Mouse (Mus musculus): ENCODE measurements at regions not wholly inside any gene's neighbourhood (a gene's known extent, or its start where the extent isn't known, plus 50 kb on each side); places are given as distances from the start of the nearest gene placed in this dataset.

- Histone ChIP-seq H3K4me2 (no peak overlapping the region), H3K27me3 (ENCODE audit: control insufficient read depth, insufficient read depth, low read length) (no peaks in the 10 kb centered on the region), H3K27ac (ENCODE audit: low read depth, low read length) (no peak overlapping the region), H3K36me3 (ENCODE audit: control insufficient read depth, insufficient read depth, low read length) (no peaks in the 10 kb centered on the region), H3K9ac (ENCODE audit: low read depth, low read length) (no peak overlapping the region), H3K4me1 (ENCODE audit: control insufficient read depth, insufficient read depth, low read length) (0 out of 2 replicates have a peak, but pooled peaks cover 3% of the 10 kb centered on the region), H3K4me3 (ENCODE audit: low read depth, low read length) (no peak overlapping the region), H3K9me3 (replicated peaks; ENCODE audit: control insufficient read depth, low read length) (no peaks in the 10 kb centered on the region)
- WGBS (ENCODE audit: insufficient replicate concordance) = 65% methylated on average over 4 of the region's 4 CpGs
- ATAC-seq (replicated peaks; ENCODE audit: insufficient number of reproducible peaks, low FRiP score, low TSS enrichment) = no peak
These were observed 53.2 kb downstream of the Fam43a start for GRCm38 (mm10) chr16:30652692-30653091.

- Histone ChIP-seq H3K9ac (ENCODE audit: low read depth, low read length) (no peak overlapping the region), H3K36me3 (ENCODE audit: control insufficient read depth, insufficient read depth, low read length) (no peaks in the 10 kb centered on the region), H3K4me3 (ENCODE audit: low read depth, low read length) (no peak overlapping the region), H3K9me3 (replicated peaks; ENCODE audit: control insufficient read depth, low read length) (no peaks in the 10 kb centered on the region), H3K27ac (ENCODE audit: low read depth, low read length) (no peak overlapping the region), H3K27me3 (ENCODE audit: control insufficient read depth, insufficient read depth, low read length) (no peaks in the 10 kb centered on the region), H3K4me2 (no peak overlapping the region), H3K4me1 (ENCODE audit: control insufficient read depth, insufficient read depth, low read length) (0 out of 2 replicates have a peak, but pooled peaks cover 3% of the 10 kb centered on the region)
- WGBS (ENCODE audit: insufficient replicate concordance) = 84% methylated on average over 5 of the region's 5 CpGs
- ATAC-seq (replicated peaks; ENCODE audit: insufficient number of reproducible peaks, low FRiP score, low TSS enrichment) = no peak
These were observed 54.3 kb downstream of the Fam43a start for GRCm38 (mm10) chr16:30653806-30654205.

GRCm38 (mm10) chr16:30654226-30654625 is 54.7 kb downstream of the Fam43a start:
- H3K9ac ChIP-seq (ENCODE audit: low read depth, low read length) = no peak overlapping the region
- H3K4me3 ChIP-seq (ENCODE audit: low read depth, low read length) = no peak overlapping the region
- H3K36me3 ChIP-seq (ENCODE audit: control insufficient read depth, insufficient read depth, low read length) = no peaks in the 10 kb centered on the region
- 0 out of 2 replicates have a peak, but pooled peaks cover 3% of the 10 kb centered on the region for H3K4me1 ChIP-seq (ENCODE audit: control insufficient read depth, insufficient read depth, low read length)
- no peaks in the 10 kb centered on the region for H3K9me3 ChIP-seq (replicated peaks; ENCODE audit: control insufficient read depth, low read length)
- 63% methylated on average over 9 of the region's 9 CpGs for WGBS (ENCODE audit: insufficient replicate concordance)
- no peak for ATAC-seq (replicated peaks; ENCODE audit: insufficient number of reproducible peaks, low FRiP score, low TSS enrichment)
- no peak overlapping the region for H3K27ac ChIP-seq (ENCODE audit: low read depth, low read length)
- no peak overlapping the region for H3K4me2 ChIP-seq
- no peaks in the 10 kb centered on the region for H3K27me3 ChIP-seq (ENCODE audit: control insufficient read depth, insufficient read depth, low read length)

- Histone ChIP-seq H3K27me3 (ENCODE audit: control insufficient read depth, insufficient read depth, low read length) (no peaks in the 10 kb centered on the region), H3K9me3 (replicated peaks; ENCODE audit: control insufficient read depth, low read length) (no peaks in the 10 kb centered on the region), H3K4me1 (ENCODE audit: control insufficient read depth, insufficient read depth, low read length) (0 out of 2 replicates have a peak, but pooled peaks cover 3% of the 10 kb centered on the region), H3K27ac (ENCODE audit: low read depth, low read length) (no peak overlapping the region), H3K9ac (ENCODE audit: low read depth, low read length) (no peak overlapping the region), H3K36me3 (ENCODE audit: control insufficient read depth, insufficient read depth, low read length) (no peaks in the 10 kb centered on the region), H3K4me3 (ENCODE audit: low read depth, low read length) (no peak overlapping the region), H3K4me2 (no peak overlapping the region)
- 50% methylated on average over 5 of the region's 5 CpGs for WGBS (ENCODE audit: insufficient replicate concordance)
- no peak for ATAC-seq (replicated peaks; ENCODE audit: insufficient number of reproducible peaks, low FRiP score, low TSS enrichment)
These were observed 56.3 kb downstream of the Fam43a start for GRCm38 (mm10) chr16:30655798-30656221.

- H3K4me3 ChIP-seq (ENCODE audit: low read depth, low read length) = no peak overlapping the region
- H3K27ac ChIP-seq (ENCODE audit: low read depth, low read length) = no peak overlapping the region
- 72% methylated on average over 17 of the region's 17 CpGs for WGBS (ENCODE audit: insufficient replicate concordance)
- no peaks in the 10 kb centered on the region for H3K9me3 ChIP-seq (replicated peaks; ENCODE audit: control insufficient read depth, low read length)
- ATAC-seq (replicated peaks; ENCODE audit: insufficient number of reproducible peaks, low FRiP score, low TSS enrichment) = no peak
- no peaks in the 10 kb centered on the region for H3K27me3 ChIP-seq (ENCODE audit: control insufficient read depth, insufficient read depth, low read length)
- no peaks in the 10 kb centered on the region for H3K36me3 ChIP-seq (ENCODE audit: control insufficient read depth, insufficient read depth, low read length)
- H3K9ac ChIP-seq (ENCODE audit: low read depth, low read length) = no peak overlapping the region
- 0 out of 2 replicates have a peak, but pooled peaks cover 3% of the 10 kb centered on the region for H3K4me1 ChIP-seq (ENCODE audit: control insufficient read depth, insufficient read depth, low read length)
- no peak overlapping the region for H3K4me2 ChIP-seq
These were observed 57.4 kb downstream of the Fam43a start for GRCm38 (mm10) chr16:30656881-30657280.

GRCm38 (mm10) chr16:30658921-30659320 is 59.4 kb downstream of the Fam43a start:
- Histone ChIP-seq H3K36me3 (ENCODE audit: control insufficient read depth, insufficient read depth, low read length) (no peaks in the 10 kb centered on the region), H3K4me2 (no peak overlapping the region), H3K27me3 (ENCODE audit: control insufficient read depth, insufficient read depth, low read length) (no peaks in the 10 kb centered on the region), H3K9ac (ENCODE audit: low read depth, low read length) (no peak overlapping the region), H3K9me3 (replicated peaks; ENCODE audit: control insufficient read depth, low read length) (no peaks in the 10 kb centered on the region), H3K4me1 (ENCODE audit: control insufficient read depth, insufficient read depth, low read length) (0 out of 2 replicates have a peak, but pooled peaks cover 3% of the 10 kb centered on the region), H3K27ac (ENCODE audit: low read depth, low read length) (no peak overlapping the region), H3K4me3 (ENCODE audit: low read depth, low read length) (no peak overlapping the region)
- no peak for ATAC-seq (replicated peaks; ENCODE audit: insufficient number of reproducible peaks, low FRiP score, low TSS enrichment)
- 81% methylated on average over 4 of the region's 4 CpGs for WGBS (ENCODE audit: insufficient replicate concordance)

GRCm38 (mm10) chr16:30661086-30661977 is 61.8 kb downstream of the Fam43a start:
- Histone ChIP-seq H3K9ac (ENCODE audit: low read depth, low read length) (no peak overlapping the region), H3K27ac (ENCODE audit: low read depth, low read length) (no peak overlapping the region), H3K4me2 (no peak overlapping the region), H3K4me3 (ENCODE audit: low read depth, low read length) (no peak overlapping the region), H3K4me1 (ENCODE audit: control insufficient read depth, insufficient read depth, low read length) (0 out of 2 replicates have a peak, but pooled peaks cover 3% of the 10 kb centered on the region), H3K27me3 (ENCODE audit: control insufficient read depth, insufficient read depth, low read length) (no peaks in the 10 kb centered on the region), H3K9me3 (replicated peaks; ENCODE audit: control insufficient read depth, low read length) (no peaks in the 10 kb centered on the region), H3K36me3 (ENCODE audit: control insufficient read depth, insufficient read depth, low read length) (no peaks in the 10 kb centered on the region)
- no peak for ATAC-seq (replicated peaks; ENCODE audit: insufficient number of reproducible peaks, low FRiP score, low TSS enrichment)
- WGBS (ENCODE audit: insufficient replicate concordance) = 75% methylated on average over 16 of the region's 16 CpGs

- Histone ChIP-seq H3K9ac (ENCODE audit: low read depth, low read length) (no peak overlapping the region), H3K4me3 (ENCODE audit: low read depth, low read length) (no peak overlapping the region), H3K27me3 (ENCODE audit: control insufficient read depth, insufficient read depth, low read length) (no peaks in the 10 kb centered on the region), H3K4me2 (no peak overlapping the region), H3K4me1 (ENCODE audit: control insufficient read depth, insufficient read depth, low read length) (no peaks in the 10 kb centered on the region), H3K9me3 (replicated peaks; ENCODE audit: control insufficient read depth, low read length) (no peaks in the 10 kb centered on the region), H3K36me3 (ENCODE audit: control insufficient read depth, insufficient read depth, low read length) (no peaks in the 10 kb centered on the region), H3K27ac (ENCODE audit: low read depth, low read length) (no peak overlapping the region)
- no peak for ATAC-seq (replicated peaks; ENCODE audit: insufficient number of reproducible peaks, low FRiP score, low TSS enrichment)
- 67% methylated on average over 8 of the region's 8 CpGs for WGBS (ENCODE audit: insufficient replicate concordance)
These were observed 63.5 kb downstream of the Fam43a start for GRCm38 (mm10) chr16:30663055-30663454.

Measured in heart, embryonic 11.5 days (tissue).